Mouse (Mus musculus) kidney, postnatal 0 days (tissue): ENCODE measurements around the gene Ythdc1. TPM values are rescaled to one million over a fixed set of nuclear protein-coding genes. Genes with fewer than 3 reads are reported as not detected.
A peak's percentile ranks its signal among the peaks of the same experiment; 100 is the strongest.
"Not testable (repeated sequence)": the region's sequence is repeated elsewhere in the genome, so short reads cannot be mapped to it uniquely, and the experiment has no call there.

Experiments used
- ATAC-seq: fragments of 200-750 bp; cut with Nextera tagmentation; replicated peaks from 2 replicates; pipeline ENCODE4 v1.8.0; 2017; ENCODE audit warnings: low read depth, moderate number of reproducible peaks, moderate TSS enrichment, moderate library complexity; ENCODE audit not compliant: low FRiP score
- DNase-seq: peaks from one replicate; pipeline ENCODE4 v3.0.0-alpha.2; 2016; ENCODE audit warnings: low spot score
- H3K27ac ChIP-seq: fragments of 300-500 bp; sonication (generic); 2 replicates; pipeline ENCODE4 v1.5.1; 2014; ENCODE audit warnings: mild to moderate bottlenecking
- H3K27me3 ChIP-seq: fragments of 300-500 bp; sonication (generic); 2 replicates; pipeline ENCODE4 v1.6.1; 2014; ENCODE audit warnings: low read length, mixed read lengths; ENCODE audit not compliant: insufficient read depth
- H3K36me3 ChIP-seq: fragments of 300-500 bp; sonication (generic); 2 replicates; pipeline ENCODE4 v1.6.1; 2014; ENCODE audit warnings: low read length, mixed read lengths; ENCODE audit not compliant: insufficient read depth
- H3K4me1 ChIP-seq: fragments of 300-500 bp; sonication (generic); replicated peaks from 2 replicates; pipeline ENCODE4 v1.6.1; 2014; ENCODE audit warnings: antibody characterized with exemption, low read length, mixed read lengths; ENCODE audit not compliant: insufficient read depth
- H3K4me2 ChIP-seq: fragments of 300-500 bp; sonication (generic); 2 replicates; pipeline ENCODE4 v1.6.1; 2014; ENCODE audit warnings: mild to moderate bottlenecking, low read length, moderate library complexity, mixed read lengths
- H3K4me3 ChIP-seq: fragments of 300-500 bp; sonication (generic); replicated peaks from 2 replicates; pipeline ENCODE4 v1.5.1; 2014; ENCODE audit warnings: low read depth, low read length
- H3K9ac ChIP-seq: fragments of 300-500 bp; sonication (generic); 2 replicates; pipeline ENCODE4 v1.6.1; 2014; ENCODE audit warnings: low read depth, low read length
- H3K9me3 ChIP-seq: fragments of 300-500 bp; sonication (generic); replicated peaks from 2 replicates; pipeline ENCODE4 v1.6.1; 2016; ENCODE audit warnings: low read length, inconsistent platforms, mixed read lengths
- CTCF ChIP-seq: IDR thresholded peaks from 2 replicates; pipeline ENCODE4 v1.5.1; 2016; ENCODE audit warnings: antibody characterized with exemption, low read depth, mild to moderate bottlenecking, moderate library complexity
- WGBS: fragments of 180-500 bp; shearing (Covaris S2); extraction: QIAGEN DNeasy Blood & Tissue Kit; methylation state at CpG from one replicate; pipeline ENCODE4 v1.1.7; 2014; 5-methylcytosine and 5-hydroxymethylcytosine counted together
- polyA plus RNA-seq: library from polyadenylated mRNA; unstranded; fragments of >200 nt; fragmentation: Nextera tagmentation; extraction: Ambion mirVana; gene quantifications from 2 replicates; pipeline ENCODE4 v1.2.1, GENCODE M21; 2015

Gene Ythdc1
- polyA plus RNA-seq, 1 experiment from 2014 or later = 32.0 TPM

- ATAC-seq (no peak), DNase-seq (no peak)
- Histone ChIP-seq H3K4me1 (no peaks in the 10 kb centered on the region), H3K9me3 (no peaks in the 10 kb centered on the region), H3K4me2 (no peak overlapping the region), H3K27ac (no peak overlapping the region), H3K36me3 (peaks cover 14% of the 10 kb centered on the region; the same call in 1 of the 2 replicates), H3K4me3 (no peak overlapping the region), H3K27me3 (no peaks in the 10 kb centered on the region), H3K9ac (no peak overlapping the region)
- 76% methylated on average over 1 of the region's 1 CpGs for WGBS
- TF ChIP-seq CTCF = no peak
These were observed 34.1 kb downstream of the Ythdc1 start for GRCm38 (mm10) chr5:86838110-86838509.

GRCm38 (mm10) chr5:86839472-86839871 is 35.5 kb downstream of the Ythdc1 start:
- Histone ChIP-seq H3K4me1 (no peaks in the 10 kb centered on the region), H3K36me3 (peaks cover 11% of the 10 kb centered on the region; the same call in 1 of the 2 replicates), H3K27me3 (no peaks in the 10 kb centered on the region), H3K27ac (no peak overlapping the region), H3K4me3 (no peak overlapping the region), H3K4me2 (no peak overlapping the region), H3K9ac (no peak overlapping the region), H3K9me3 (no peaks in the 10 kb centered on the region)
- DNase-seq (no peak), ATAC-seq (no peak)
- no peak for TF ChIP-seq CTCF
- 89% methylated on average over 1 of the region's 1 CpGs for WGBS

GRCm38 (mm10) chr5:86840207-86840606 is 36.2 kb downstream of the Ythdc1 start:
- Histone ChIP-seq H3K27ac (no peak overlapping the region), H3K4me1 (no peaks in the 10 kb centered on the region), H3K4me2 (no peak overlapping the region), H3K4me3 (no peak overlapping the region), H3K9ac (no peak overlapping the region), H3K36me3 (peaks cover 11% of the 10 kb centered on the region; the same call in 1 of the 2 replicates), H3K9me3 (no peaks in the 10 kb centered on the region), H3K27me3 (no peaks in the 10 kb centered on the region)
- ATAC-seq (no peak), DNase-seq (no peak)
- 90% methylated on average over 2 of the region's 2 CpGs for WGBS
- TF ChIP-seq CTCF = no peak

GRCm38 (mm10) chr5:86841261-86841660 is 37.2 kb downstream of the Ythdc1 start:
- H3K4me1 ChIP-seq, ATAC-seq, DNase-seq, H3K4me2 ChIP-seq, H3K9me3 ChIP-seq, H3K36me3 ChIP-seq, H3K4me3 ChIP-seq, H3K27ac ChIP-seq, H3K9ac ChIP-seq, H3K27me3 ChIP-seq: not testable (repeated sequence)
- 0 out of 2 replicates have a peak, but pooled peaks have one; percentile 12 for TF ChIP-seq CTCF

- H3K27ac ChIP-seq = no peak overlapping the region
- DNase-seq (peak; percentile 56), ATAC-seq (no peak)
These were observed 46.1 kb downstream of the Ythdc1 start for GRCm38 (mm10) chr5:86850104-86850503.

GRCm38 (mm10) chr5:86851658-86852057 is 47.6 kb downstream of the Ythdc1 start:
- H3K4me2 ChIP-seq = no peak overlapping the region
- DNase-seq (no peak), ATAC-seq (no peak)
- no peaks in the 10 kb centered on the region for H3K36me3 ChIP-seq
- no peak overlapping the region for H3K4me3 ChIP-seq
- H3K27ac ChIP-seq = no peak overlapping the region
- no peaks in the 10 kb centered on the region for H3K9me3 ChIP-seq
- TF ChIP-seq CTCF = no peak
- H3K4me1 ChIP-seq = no peaks in the 10 kb centered on the region
- no peaks in the 10 kb centered on the region for H3K27me3 ChIP-seq
- no peak overlapping the region for H3K9ac ChIP-seq
- 53% methylated on average over 5 of the region's 5 CpGs for WGBS

More at GRCm38 (mm10) chr5:86850104-86850503, 46.1 kb downstream of the Ythdc1 start:
- H3K9ac ChIP-seq = no peak overlapping the region
- peak; percentile 84 for TF ChIP-seq CTCF
- no peak overlapping the region for H3K4me2 ChIP-seq
- no peaks in the 10 kb centered on the region for H3K27me3 ChIP-seq
- no peaks in the 10 kb centered on the region for H3K4me1 ChIP-seq
- no peak overlapping the region for H3K4me3 ChIP-seq
- no peaks in the 10 kb centered on the region for H3K36me3 ChIP-seq
- no peaks in the 10 kb centered on the region for H3K9me3 ChIP-seq

GRCm38 (mm10) chr5:86856505-86856904 is 52.5 kb downstream of the Ythdc1 start:
- H3K9me3 ChIP-seq, H3K9ac ChIP-seq, H3K27me3 ChIP-seq, H3K27ac ChIP-seq, H3K36me3 ChIP-seq, H3K4me1 ChIP-seq, H3K4me3 ChIP-seq, H3K4me2 ChIP-seq, ATAC-seq, DNase-seq: not testable (repeated sequence)
- 62% methylated on average over 13 of the region's 13 CpGs for WGBS
